Mouse (Mus musculus): ENCODE results near the gene Lrguk.

Lrguk gene

DNA sequence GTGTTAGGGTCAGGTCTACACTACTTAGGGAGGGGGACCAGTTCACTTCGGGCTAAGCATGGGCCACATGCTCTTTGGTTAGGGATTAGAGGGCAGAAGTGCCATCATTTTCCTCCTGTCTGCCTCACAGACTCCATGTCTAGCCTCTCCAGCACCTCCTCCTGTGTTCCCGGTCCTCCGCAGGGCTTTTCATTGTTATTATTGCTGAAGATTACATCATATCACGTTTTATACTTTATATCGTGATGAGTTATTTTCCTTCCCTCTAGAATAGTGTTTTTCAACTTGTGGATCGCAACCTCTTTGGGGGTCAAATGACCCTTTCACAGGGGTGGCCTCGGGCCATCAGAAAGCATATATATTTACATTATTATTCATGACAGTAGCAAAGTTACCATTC, 37.5 kb downstream of the Lrguk start:
- no peak for DNase-seq (ENCODE audit: low read depth, low spot score)

DNA sequence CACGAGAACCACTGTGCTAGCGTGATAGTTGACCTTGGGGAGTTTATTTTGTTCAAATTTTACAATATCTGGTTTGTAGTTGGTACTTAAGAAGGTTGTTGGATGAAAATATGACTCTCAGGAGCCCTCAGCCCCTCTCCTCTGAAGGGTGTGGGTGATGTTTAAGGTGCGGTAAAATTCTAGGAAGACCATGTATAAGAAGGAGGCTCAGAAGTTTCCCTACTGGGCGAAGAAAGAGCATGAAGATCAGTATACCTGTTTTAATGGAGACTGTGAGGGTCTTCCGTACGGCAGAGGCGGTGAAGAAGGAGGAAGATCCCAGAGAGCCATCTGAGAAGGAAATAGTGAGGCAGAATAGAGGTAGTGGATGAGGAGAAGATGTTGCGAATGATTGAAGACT, 38.0 kb downstream of the Lrguk start:
- no peak for DNase-seq (ENCODE audit: low read depth, low spot score)

DNA sequence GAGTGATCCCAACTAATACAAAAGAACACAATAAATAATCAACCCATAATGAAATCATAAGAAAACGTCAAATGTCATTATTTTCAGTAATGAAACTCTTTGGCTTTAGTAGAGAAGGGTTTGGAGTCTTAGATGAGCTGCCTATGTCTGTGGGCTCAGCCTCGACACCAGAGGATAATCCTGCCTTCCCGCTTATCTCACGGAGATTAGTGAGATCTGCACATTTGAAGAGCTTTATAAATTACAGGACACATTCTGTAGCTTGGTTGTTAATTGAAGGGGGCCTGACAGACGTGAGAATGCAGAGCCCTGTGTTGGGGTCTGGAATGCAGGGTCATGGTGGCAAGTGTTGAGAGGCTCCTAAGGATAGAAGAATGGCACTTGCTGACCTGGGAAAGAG, 42.7 kb downstream of the Lrguk start:
- DNase-seq (ENCODE audit: low read depth, low spot score), result no peak

DNA sequence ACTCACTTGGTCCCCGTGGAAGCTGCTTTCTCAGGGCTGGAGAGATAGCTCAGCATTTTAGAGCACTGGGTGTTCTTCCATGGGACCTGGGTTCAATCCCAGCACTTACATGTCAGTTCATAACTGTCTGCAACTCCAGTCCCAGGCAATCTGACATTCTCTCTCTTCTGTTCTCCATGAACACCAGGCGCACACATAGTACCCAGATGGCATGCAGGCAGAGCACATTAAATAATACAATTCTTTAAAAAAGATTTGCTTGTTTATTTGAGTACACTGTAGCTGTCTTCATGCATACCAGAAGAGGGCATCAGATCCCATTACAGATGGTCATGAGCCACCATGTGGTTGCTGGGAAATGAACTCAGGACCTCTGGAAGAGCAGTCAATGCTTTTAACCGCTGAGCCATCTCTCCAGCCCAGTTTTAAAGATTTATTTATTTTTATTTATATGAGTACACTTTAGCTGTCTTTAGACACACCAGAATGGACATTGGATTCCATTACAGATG, 44.7 kb downstream of the Lrguk start:
- no peak for DNase-seq (ENCODE audit: low read depth, low spot score)

DNA sequence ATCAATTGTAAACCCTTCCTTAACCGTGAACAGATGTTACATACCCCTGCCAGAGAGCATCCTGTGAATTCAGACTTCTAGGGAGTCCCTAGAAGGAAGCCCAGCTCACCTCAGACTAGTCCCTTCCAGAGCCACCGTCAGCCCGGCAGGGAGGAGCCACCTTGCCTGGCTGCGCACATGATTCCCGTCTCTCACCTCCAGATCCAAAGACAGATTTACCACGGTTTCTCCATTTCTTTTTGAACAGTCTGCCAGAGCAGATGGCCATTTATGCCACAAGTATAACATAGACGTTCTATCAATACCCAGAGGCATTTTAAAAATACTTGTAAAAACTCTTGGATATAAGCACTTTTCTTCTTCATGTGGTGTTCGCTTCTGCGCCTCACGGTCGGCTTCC, 46.3 kb downstream of the Lrguk start:
- DNase-seq (ENCODE audit: low read depth, low spot score), result no peak

DNA sequence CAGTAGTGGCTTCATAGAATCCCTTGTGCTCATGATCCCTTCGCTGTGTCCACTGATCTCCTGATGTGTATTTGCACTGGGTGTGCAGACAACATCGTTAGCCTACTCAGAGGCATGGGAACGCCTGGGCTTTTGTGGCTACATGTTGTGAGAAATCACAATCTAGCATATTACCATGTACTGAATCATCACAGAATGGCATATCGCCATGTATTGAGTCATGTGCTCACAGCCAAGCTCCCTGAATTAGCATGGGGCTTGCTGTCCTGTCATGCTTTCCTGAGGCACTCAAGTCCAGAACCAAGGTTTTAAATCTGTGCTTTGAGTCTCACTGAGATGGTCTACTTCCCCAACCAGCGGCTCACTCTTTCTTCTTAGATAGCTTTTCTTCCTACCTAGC, 54.2 kb downstream of the Lrguk start:
- DNase-seq (ENCODE audit: low read depth, low spot score), result no peak

DNA sequence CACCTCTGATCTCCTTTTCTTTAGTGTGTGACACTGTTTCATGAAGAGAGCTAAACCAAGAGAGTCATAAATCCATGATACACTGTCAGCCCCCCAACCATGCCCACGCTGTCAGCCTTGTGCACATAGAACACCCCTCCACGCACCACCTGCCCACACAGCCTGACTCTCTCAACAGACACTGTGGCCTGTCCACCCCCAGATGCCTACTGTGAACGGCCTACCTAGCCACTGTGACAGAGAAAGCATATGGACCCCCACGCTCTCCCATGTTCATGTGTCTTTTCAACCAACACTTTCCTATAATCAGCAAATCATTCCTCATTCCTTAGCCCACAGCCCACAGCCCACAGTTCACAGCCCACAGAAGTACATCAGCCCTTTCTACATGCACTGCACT, 58.5 kb downstream of the Lrguk start:
- no peak for DNase-seq (ENCODE audit: low read depth, low spot score)

DNA sequence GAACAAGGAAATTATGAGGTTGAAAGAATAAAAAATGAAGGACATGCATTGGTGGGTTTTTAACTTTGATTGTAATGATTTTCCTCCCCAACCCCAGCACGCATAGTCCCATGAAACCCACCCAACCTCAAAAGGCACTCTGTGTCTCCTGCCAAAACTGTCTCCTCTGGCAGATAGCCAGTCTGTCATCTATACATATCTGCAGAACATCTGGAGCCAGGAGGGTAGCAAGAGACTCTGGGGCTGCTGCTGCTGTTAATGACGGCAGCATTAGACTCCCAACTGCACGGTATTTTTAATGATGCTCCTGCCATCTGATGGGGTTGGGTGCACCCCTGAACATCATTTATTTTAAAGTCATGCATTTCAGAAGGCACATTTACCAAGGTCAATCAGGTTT, 59.7 kb downstream of the Lrguk start:
- no peak for DNase-seq (ENCODE audit: low read depth, low spot score)

DNA sequence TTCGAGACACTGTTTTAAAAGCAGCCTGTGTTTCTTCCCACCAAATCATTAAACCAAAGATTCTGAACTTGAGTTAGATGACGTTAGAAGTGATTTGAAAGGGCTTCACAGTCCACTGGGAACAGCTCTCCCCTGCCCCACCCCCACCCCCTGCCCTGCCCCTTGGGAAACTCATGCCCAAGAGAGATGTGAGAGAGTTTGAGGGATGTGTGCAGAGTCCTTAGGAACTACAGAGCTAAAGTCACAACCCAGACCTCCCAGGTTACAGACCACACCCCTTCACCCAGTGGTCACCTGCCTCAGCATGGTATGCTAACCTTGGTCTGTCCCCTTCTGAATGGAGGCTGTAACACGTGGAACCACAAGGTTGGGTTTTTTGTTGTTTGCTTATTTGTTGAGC, 62.3 kb downstream of the Lrguk start:
- DNase-seq (ENCODE audit: low read depth, low spot score), result no peak

DNA sequence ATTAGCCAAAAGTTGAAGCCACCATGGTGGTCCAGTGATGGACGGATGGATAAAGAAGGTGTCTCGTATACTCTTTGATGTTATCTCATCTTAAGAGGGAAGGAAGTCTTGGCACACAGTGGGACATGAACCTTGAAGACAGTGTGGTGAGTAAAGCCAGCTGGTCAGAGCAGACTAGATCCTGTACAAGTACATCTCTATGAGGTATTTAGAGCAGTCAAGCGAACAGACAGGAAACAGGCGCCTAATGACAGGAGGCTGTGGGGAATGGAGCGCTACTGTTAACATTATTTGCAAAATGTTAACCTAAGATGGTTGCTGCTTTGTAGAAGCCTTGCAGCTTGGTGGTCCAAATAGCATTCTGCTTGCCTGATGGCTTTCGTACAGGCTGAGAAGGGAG, 67.0 kb downstream of the Lrguk start:
- DNase-seq (ENCODE audit: low read depth, low spot score), result no peak

DNA sequence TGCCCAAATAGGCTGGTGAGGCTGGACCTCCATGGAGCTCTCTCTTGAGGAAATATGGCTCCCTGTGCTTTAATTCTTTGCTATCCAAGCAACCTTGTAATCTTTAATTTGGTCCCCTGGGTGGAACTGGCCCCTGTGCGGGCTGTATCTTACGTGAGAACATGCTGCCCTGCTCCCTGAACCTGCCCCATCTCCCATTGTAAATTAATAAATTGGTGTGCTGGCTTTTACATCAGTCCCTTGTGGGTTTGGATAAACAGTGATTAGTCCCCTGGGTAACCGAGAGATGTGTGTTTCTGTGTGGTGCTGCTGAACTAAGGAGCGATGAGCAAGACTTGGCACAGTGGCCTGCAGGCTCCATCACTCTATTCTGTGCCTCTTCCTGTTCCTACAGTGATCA, 67.7 kb downstream of the Lrguk start:
- DNase-seq (ENCODE audit: low read depth, low spot score), result no peak

DNA sequence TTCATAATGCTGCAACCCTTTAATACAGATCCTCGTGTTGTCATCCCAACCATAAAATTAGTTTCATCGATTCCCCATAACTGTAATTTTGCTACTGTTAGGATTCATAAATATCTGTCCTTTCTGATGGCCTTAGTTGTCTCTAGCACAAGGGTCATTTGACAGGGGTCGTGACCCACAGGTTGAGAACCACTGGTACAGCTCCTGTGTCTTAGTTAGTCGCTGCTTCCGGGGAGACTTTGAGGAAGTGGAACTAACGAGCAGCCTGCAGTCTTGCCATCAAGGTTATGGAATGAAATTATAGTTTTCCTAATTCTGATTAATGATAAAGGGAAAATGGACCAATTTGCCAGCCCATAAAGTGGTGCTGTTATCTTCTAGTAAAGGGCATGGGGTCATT, 70.5 kb downstream of the Lrguk start:
- no peak for DNase-seq (ENCODE audit: low read depth, low spot score)

DNA sequence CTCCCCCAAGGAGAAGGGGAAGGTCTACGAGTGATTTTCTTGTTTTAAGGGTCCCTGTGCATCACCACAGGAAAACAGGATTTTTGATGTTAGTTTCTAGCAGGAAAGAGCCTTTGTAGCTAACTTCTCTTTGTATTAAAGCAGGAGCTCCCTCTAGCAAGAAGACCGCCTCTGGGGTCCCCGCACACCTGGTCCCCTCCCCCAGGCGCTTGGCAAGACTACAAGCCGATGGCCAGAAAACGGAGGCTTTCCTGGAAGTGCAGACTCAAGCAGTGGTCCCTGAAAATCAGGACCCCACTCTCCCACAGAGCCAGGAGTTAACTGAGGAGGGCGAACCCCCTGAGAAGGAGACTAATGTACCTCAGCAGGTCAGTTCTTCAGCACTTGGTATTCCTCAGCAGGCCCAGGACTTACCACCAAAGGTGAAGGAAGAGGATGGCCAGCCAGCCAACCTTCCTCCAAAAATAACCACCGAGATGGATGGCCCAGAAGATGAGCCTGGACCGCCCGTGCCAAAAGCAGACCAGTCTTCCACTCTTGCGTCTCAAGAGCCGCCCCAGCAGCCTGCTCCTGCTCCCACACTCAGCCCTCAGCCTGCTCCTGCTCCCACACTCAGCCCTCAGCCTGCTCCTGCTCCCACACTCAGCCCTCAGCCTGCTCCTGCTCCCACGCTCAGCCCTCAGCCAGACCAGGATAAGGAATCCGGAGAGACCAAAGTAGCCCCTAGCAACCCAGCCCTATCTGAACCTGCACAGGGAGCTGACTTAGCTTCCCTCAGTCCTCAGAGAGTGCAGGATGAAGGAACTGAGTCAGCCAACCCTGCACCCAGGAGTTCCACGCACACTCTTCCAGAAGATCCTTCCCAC, 72.5 kb downstream of the Lrguk start:
- DNase-seq (ENCODE audit: low read depth, low spot score), result no peak

DNA sequence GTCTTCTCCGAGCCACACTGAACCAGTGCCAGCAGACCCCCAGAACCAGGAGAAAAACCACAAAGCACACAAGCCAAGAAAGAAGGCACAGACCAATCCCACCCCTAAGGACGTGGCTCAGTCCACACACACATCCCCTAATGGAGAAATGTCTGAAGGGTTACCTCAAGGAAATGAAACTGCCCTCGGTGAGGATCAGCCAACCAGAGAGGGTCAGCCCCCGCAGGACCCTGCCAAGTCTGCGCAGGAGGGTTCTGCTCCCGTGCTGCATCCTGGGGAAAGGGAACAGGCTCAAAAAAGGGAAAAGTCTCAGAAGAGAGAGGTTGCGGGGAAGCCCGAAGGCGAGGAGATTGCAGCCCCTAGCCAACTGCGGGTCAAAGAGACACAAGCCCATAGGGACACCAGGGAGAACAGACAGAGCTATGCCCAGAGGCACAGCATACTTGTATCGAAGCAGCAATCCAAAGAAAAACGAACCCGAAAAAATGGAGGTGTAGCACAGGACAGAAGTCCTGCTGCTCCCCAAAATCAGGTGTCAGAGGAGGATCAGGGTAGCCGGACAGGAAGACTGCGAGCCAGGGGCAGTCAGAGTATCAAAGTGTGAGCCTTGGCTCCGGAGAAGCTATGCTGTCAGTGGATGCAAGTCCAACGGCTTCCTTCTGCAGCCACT, 74.1 kb downstream of the Lrguk start:
- DNase-seq (ENCODE audit: low read depth, low spot score), result no peak

DNA sequence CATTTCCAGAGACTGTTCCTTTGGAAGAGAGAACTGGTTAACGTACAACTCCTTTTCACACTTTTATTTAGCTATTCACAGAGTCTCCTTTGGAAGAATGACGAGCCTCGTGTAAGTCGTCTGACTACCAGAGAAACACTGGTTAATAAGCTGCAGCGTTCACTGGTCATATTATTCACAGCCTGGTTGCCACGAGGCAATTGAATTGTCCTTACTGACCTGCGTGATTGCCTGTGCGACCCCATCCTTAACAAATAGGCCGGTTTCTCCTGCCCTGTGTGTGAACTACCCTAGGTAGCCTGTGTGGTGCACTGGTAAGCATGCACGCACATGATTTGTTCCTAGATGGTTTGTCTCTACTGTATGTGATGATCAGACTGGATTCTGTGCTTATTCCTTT, 81.3 kb downstream of the Lrguk start:
- DNase-seq (ENCODE audit: low read depth, low spot score), result no peak

DNA sequence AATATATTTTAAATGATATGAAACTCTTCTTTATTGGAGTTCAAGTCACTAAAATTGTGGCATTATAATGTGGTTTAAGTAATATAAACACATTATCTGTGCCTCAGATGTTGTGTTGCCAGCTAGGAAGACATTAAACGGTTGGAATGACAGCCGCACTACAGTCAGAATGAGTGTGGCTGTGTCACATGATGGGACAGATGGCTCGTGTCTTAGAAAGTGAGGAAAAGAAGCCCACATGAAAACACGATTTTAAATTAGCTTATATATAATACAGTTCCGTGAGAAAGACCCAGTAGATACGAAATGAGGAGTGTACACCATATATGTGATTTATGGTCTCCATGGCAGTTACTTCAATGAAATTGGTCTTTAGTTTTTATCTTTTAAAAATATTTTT, 82.2 kb downstream of the Lrguk start:
- DNase-seq (ENCODE audit: low read depth, low spot score), result no peak

DNA sequence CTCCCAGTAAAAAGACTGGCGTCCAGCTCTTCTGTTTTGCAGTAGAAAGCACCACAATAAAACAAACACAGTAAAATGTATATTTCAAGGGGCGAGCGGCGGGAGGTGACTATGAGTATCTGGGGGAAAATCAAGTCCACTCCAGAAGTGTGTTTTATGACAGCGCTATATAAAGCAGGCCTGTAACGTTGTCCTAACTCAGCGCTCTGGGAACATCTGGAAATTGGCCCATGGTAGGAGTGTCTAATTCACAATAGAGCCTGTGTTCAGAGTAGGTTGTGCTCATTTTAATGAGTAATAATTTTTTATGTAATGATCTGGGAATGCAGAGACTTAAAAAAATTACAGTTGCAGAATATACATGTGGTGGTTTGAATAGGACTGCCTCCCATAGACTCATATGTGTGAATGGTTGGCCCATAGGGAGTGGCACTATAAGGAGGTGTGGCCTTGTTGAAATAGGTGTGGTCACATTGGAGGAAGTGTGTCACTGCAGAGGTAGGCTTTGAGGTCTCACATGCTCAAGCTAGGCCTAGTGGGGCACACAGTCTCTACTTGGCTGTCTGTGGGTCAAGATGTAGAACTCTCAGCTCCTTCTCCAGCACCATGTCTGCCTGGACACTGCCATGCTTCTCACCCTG, 87.7 kb downstream of the Lrguk start:
- no peak for DNase-seq (ENCODE audit: low read depth, low spot score)

DNA sequence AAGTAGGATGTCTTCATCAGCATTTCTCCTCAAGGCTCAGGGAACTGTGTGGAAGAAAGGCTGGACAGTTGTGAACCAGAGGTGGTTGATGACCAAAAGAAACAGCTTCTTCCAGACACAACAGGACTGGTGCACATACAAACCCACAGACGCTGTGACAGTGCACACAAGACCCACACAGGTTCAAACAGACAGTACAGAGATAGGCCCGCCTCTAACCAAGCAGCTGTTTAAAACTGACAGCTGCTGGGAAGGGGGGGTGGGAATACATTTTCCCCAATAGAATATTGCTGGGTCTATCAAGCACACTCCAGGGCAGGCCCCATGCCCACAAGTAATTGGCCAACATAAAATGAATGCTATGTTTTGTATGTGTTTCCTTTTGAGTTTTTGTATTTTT, 95.2 kb downstream of the Lrguk start:
- no peak for DNase-seq (ENCODE audit: low read depth, low spot score)

DNA sequence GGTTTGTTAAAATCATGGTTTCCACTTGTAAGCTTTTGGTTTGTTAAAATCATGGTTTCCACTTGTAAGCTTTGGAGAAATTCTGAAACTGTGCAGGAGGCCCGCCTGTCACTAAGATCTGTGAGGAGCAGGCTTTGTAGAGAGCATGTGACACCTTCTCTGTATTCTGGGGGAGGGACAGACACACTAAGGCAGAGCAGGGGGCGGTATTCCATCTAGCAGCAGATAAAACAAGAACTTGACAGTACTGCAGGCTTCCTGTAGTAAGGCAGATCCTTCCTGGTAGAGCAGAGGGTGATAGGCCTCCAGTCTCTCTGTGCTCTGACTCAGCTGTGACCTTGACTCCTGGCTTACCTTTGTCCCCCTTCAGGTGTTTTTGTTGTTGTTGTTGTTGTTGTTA, 100.0 kb downstream of the Lrguk start:
- no peak for DNase-seq (ENCODE audit: low read depth, low spot score)

DNA sequence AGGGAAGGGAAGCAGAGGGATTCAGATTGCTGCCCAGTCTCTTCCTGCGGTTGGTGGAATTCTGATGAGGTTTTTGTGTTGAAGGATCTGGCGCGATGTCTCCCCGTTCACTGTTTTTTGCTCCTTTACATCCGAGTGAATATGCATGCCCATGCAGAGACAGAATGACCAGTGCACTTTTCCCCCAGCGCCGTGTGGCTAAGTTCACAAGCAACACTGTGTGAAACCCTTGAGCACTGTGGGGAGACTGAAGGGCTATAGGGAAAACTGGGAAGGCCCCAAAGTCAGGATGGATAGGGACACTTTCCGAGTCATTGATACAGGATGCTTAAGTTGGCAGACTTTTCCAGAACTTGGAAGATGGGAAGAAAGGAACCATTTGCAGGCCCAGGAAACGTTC, 103.1 kb downstream of the Lrguk start:
- DNase-seq (ENCODE audit: low read depth, low spot score), result no peak

DNA sequence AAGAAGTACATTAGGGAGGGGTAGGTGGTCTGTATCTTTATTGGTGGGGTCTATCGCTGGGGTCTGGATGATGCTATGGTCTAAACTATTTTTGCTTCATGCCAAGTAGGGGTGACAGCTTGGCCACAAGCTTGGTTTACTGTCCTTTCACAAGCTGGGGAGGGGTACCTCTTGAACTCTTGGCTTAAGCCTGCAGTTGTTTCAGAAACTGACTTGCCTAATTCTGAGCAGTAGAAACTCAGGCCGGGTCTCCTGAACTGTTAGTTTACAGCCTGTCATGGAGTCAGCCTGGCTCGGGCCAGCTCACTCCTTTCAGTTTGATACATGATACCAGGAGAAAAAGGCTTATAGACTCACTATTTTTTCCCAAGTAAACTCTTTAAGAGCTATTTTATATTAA, 109.1 kb downstream of the Lrguk start:
- DNase-seq (ENCODE audit: low read depth, low spot score), result no peak

DNA sequence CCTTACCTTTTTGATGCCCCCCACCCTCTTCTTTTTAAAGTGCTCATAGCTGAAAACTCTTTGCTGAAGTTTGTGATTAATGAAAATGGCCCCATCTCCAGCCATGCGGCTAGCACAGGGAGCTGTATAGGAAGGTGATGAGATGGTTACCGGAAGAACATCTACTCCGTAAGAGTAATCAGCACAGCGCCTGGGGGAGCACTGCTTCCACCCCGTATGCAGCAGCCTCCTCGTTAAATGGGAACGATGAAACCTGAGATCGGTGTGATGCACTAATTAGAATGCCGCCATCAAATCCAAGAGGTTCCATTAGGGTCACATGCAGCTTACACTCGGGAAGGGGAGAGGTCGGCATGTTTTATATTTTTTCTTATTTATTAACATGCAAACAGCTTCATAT, 113.7 kb downstream of the Lrguk start:
- no peak for DNase-seq (ENCODE audit: low read depth, low spot score)

DNA sequence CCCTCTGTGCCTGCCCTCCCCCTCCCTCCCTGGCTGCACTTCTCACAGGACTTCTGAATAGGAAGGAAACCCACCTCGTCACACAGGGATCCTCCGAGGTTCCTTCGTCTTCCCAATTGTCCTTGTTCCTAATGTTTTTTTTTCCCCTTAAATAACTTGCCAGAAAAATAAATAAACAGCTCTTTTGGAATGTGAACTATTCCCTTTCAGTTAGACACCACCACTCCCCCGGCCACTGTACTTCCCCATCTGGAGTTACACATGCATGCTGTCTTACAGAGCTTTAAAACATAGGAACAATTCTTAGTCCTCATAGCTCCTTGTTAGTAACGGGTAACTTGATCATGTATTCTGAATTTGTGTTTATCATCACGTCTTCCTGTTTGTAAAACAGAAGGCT, 116.8 kb downstream of the Lrguk start:
- no peak for DNase-seq (ENCODE audit: low read depth, low spot score)
